Mouse (Mus musculus): ENCODE measurements around the gene Gm43064.

The Gm43064 gene

GRCm38 (mm10) chr3:103853804-103854203, 44.4 kb downstream of the Gm43064 start:
- no peak for DNase-seq (ENCODE audit: low read depth, low spot score)

- no peak for DNase-seq (ENCODE audit: low read depth, low spot score)
These were observed 47.8 kb downstream of the Gm43064 start for GRCm38 (mm10) chr3:103857036-103857805.

- no peak for DNase-seq (ENCODE audit: low read depth, low spot score)
These were observed 48.7 kb downstream of the Gm43064 start for GRCm38 (mm10) chr3:103857977-103858563.

- DNase-seq (ENCODE audit: low read depth, low spot score) = peak; percentile 23
These were observed 49.8 kb downstream of the Gm43064 start, which contains the start of gene Ptpn22 for GRCm38 (mm10) chr3:103858881-103859801. TSS of gene Ptpn22 (plus strand) at chr3:103859795.

GRCm38 (mm10) chr3:103859851-103860391, 50.5 kb downstream of the Gm43064 start:
- peak; percentile 45 for DNase-seq (ENCODE audit: low read depth, low spot score)

GRCm38 (mm10) chr3:103862721-103863220, 53.4 kb downstream of the Gm43064 start:
- no peak for DNase-seq (ENCODE audit: low read depth, low spot score)

GRCm38 (mm10) chr3:103864200-103864599, 54.8 kb downstream of the Gm43064 start:
- no peak for DNase-seq (ENCODE audit: low read depth, low spot score)

- no peak for DNase-seq (ENCODE audit: low read depth, low spot score)
These were observed 58.1 kb downstream of the Gm43064 start for GRCm38 (mm10) chr3:103867424-103867971.

- no peak for DNase-seq (ENCODE audit: low read depth, low spot score)
These were observed 58.6 kb downstream of the Gm43064 start for GRCm38 (mm10) chr3:103868008-103868407.

GRCm38 (mm10) chr3:103872663-103873098, 63.3 kb downstream of the Gm43064 start:
- DNase-seq (ENCODE audit: low read depth, low spot score) = no peak

- DNase-seq (ENCODE audit: low read depth, low spot score) = no peak
These were observed 65.0 kb downstream of the Gm43064 start for GRCm38 (mm10) chr3:103874329-103874728.

- no peak for DNase-seq (ENCODE audit: low read depth, low spot score)
These were observed 76.6 kb downstream of the Gm43064 start for GRCm38 (mm10) chr3:103885946-103886345.

- peak; percentile 12 for DNase-seq (ENCODE audit: low read depth, low spot score)
These were observed 78.2 kb downstream of the Gm43064 start for GRCm38 (mm10) chr3:103887581-103887980.

Data from skeletal muscle tissue, adult 2 months (tissue).